Mouse (Mus musculus): ENCODE data around the gene Gdf9. TPM values are rescaled to one million over a fixed set of nuclear protein-coding genes. Genes with fewer than 3 reads are reported as not detected.
"Not testable (repeated sequence)": the region's sequence is repeated elsewhere in the genome, so short reads cannot be mapped to it uniquely, and the experiment has no call there.

Gdf9 gene
- total RNA-seq (2021), result 1 to 10 TPM in 1 of 2 experiments, under 1 TPM in 1; 0.67 to 1.2 TPM
- long read RNA-seq, partial matches to known transcripts, result 0 of 2 reads
- long read RNA-seq, other reads (novel, unspliced or antisense), result 2 of 2 reads

GRCm38 (mm10) chr11:53430670-53431346 lies at the start of gene Gdf9, which contains the start of gene Uqcrq:
Gene Gdf9 (plus strand): TSS chr11:53431023.
Gene Uqcrq (minus strand): TSS chr11:53430831.
- peak; percentile 98 to 99 for DNase-seq (ENCODE audit: low spot score in 2 of 2)

GRCm38 (mm10) chr11:53383758-53384428 lies 46.9 kb upstream of the Gdf9 start:
- no peak for DNase-seq (ENCODE audit: low spot score in 2 of 2)

DNA sequence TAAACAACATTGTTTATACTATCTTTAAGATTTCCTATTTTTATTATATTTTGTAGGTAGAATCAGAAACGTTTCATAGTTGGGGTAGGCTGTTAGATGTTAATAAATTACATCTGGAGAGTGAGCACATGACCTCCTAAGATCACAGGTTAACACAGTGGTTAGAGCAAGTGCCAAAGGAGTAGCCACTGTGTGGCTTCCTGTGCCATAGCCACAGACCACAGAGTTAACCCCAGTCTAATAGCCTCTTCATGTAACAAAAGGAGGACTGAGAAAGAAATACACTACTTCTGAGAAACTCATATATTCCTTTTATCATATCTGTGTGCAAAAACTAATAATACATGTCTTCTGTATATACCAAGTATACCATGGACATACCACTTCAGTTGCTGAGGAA lies 37.0 kb upstream of the Gdf9 start:
- DNase-seq (ENCODE audit: low spot score in 2 of 2), result no peak

GRCm38 (mm10) chr11:53403638-53404037 lies 27.2 kb upstream of the Gdf9 start:
- DNase-seq (ENCODE audit: low spot score in 2 of 2), result no peak

DNA sequence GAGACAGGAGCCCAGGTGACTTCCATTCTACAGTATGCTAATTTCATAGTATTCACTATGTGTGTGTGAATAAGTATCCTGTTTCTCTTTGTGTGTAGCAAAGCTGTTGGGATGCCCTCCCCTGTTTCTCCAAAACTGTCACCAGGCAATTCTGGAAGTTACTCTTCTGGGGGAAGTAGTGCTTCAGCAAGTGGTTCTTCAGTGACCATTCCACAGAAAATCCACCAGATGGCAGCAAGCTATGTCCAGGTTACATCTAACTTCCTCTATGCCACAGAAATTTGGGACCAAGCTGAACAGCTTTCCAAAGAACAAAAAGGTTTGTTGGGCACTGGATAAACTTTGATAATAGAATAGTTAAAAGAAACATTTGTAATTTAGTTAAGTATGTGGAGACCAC lies 19.1 kb upstream of the Gdf9 start:
- no peak for DNase-seq (ENCODE audit: low spot score in 2 of 2)

DNA sequence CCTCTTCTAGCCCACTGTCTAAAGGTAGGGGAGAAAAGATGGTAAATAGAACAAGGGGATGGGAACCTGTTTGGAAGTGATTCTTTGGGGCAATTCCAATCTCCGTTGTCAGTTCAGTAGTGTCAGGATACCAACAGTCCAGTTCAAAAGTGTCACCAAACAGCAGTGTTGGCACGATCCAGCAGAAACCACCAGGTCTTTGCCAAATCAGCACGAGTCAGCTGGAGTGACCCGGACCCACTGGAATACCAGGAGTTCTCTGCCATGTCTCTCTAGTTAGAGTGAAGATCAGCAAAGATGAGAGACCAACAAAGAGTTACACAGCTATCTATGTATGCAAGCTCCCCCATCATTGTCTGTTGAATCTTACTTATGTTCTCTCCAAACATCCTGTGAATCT lies 17.0 kb upstream of the Gdf9 start:
- no peak for DNase-seq (ENCODE audit: low spot score in 2 of 2)

- DNase-seq (ENCODE audit: low spot score in 2 of 2), result no peak
These were observed 12.8 kb upstream of the Gdf9 start for GRCm38 (mm10) chr11:53418048-53418447.

DNA sequence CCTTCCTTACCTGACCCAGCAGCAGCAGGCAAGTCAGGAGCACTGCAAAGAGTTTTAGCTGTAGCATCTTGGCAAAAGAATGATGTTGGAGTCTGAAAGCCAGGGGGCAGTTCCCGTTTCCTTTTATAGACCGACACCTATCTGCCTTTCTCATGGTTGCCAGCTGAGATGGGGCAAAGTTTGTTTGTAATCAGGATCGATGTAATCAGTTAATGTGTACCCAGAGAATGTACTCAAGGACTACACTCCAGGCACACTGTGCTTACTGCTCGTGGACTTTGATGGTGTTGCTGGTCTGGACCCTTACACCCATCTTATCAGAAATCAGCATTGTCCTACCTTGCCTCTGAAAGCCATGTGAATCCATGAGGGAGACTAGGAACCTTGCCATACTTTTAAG lies 7.8 kb upstream of the Gdf9 start, which contains the start of gene Leap2:
TSS of gene Leap2 (minus strand) at position 135 of the 400 bp plus-strand sequence.
- DNase-seq (ENCODE audit: low spot score in 2 of 2), result no peak

DNA sequence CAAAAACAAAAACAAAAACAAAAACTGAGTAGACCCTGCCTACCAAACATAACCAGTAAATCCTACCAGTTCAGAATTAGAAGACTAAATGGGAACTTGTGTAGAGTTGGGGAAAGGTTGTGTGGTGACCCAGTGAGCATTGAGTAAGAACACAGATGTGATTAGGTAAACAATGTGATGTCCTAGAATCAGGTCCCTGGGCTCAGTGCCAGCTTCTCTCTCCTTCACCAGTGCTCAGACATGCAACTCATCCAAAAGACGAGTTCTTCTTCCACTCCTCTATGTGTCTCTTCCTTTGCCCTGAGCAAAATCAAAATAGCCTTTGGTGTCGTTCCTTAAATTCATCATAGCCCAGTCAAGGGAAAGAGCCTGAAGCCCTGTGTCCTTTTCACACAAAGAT lies 6.0 kb upstream of the Gdf9 start:
- no peak for DNase-seq (ENCODE audit: low spot score in 2 of 2)

- no peak for DNase-seq (ENCODE audit: low spot score in 2 of 2)
These were observed 5.6 kb upstream of the Gdf9 start for GRCm38 (mm10) chr11:53425251-53425650.

GRCm38 (mm10) chr11:53425711-53426255 lies 5.0 kb upstream of the Gdf9 start:
- no peak for DNase-seq (ENCODE audit: low spot score in 2 of 2)

- not testable (repeated sequence) for DNase-seq (ENCODE audit: low spot score in 2 of 2)
These were observed 3.9 kb upstream of the Gdf9 start for GRCm38 (mm10) chr11:53426914-53427313.

DNA sequence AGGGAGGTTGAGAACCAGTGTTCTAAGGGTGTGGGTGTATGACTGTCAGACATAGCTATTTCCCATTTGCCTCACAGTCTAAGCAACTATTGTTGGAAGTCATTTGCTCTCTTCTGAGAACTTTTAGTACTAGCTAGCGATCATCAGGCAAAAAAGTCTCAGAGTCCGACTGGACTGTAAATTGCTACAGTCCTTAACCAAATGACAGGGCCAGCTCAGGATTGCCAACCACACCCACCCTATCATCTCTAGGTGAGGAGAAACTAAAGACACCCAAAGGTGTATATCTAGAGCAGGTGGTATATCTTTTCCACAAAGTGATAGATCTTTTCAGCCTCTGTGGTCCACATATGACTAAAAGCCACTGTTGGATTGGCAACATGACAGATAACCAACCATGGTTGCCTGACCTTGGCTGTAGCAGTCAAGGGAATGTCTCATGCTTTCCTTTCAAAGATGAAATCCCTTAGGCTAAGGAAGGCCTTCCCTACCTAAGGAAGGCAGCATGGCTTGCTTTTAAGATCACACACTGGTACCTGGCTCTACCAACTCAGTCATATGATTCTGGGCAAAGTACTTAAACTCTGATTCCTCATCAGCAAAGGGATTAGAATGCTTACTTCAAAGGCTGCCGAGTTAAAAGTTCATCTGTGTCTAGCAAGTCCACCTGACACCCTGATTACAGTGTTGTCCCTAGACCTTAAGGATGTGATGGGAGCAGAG lies 2.7 kb upstream of the Gdf9 start:
- no peak for DNase-seq (ENCODE audit: low spot score in 2 of 2)

- DNase-seq (ENCODE audit: low spot score in 2 of 2), result no peak
These were observed 2.1 kb upstream of the Gdf9 start for GRCm38 (mm10) chr11:53428716-53429057.

DNA sequence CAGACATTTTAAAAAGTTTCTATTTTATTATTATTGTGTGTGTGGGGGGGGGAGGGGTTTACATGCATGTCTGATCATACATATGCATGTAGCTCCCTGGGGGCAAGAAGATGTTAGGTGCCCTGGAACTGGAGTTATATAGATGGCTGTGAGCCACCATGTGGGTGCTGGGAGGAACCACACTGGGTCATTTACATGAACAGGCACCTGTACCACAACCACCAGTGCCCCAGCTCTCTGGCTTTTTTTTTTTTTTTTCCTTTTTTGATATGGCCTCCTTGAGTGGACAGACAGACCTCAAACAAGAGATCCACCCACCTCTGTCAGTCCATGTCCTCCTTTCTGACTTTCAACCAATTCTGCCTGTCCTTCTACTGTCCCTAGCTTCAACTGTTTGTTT lies 1.6 kb upstream of the Gdf9 start:
- DNase-seq (ENCODE audit: low spot score in 2 of 2), result no peak

DNA sequence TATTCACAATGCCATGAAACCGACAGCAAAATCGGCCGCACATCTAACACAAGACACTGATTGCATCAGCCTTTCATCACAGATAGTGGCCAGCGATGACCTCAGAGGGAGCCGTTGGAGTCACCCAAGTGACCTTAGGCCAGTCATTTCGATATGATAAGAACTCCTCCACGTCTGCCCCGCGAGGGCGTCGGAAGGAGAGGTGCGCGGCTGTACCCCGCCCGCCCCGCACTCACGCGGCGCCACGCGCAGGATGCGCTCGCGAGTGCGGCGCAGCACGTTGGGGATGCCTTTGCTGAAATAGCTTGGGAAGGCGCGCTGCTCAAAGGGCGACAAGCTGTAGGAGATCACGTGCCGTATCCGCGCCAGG lies 538 bp upstream of the Gdf9 start:
- DNase-seq (ENCODE audit: low spot score in 2 of 2), result no peak

GRCm38 (mm10) chr11:53431347-53432056 lies 679 bp downstream of the Gdf9 start:
- no peak for DNase-seq (ENCODE audit: low spot score in 2 of 2)

DNA sequence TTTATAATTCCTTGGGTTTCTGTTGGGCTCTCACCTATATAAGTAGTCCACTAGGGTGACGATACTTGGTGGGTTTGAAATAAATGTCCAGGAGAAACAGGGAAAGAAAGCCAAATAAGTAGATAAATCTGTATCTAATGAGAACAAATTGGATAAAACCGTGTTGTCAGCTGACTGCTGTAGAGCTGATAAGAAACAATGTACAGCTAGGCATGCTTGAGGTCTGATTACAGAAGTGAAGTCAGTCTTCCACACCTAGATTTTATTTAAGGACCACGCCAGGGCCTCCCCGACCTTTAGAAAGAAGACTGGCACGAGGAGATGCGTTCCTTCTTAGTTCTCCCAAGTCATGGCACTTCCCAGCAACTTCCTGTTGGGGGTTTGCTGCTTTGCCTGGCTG lies 2.2 kb downstream of the Gdf9 start:
- DNase-seq (ENCODE audit: low spot score in 2 of 2), result no peak

- no peak for DNase-seq (ENCODE audit: low spot score in 2 of 2)
These were observed 4.7 kb downstream of the Gdf9 start for GRCm38 (mm10) chr11:53435504-53435903.

- DNase-seq (ENCODE audit: low spot score in 2 of 2), result no peak
These were observed 5.5 kb downstream of the Gdf9 start for GRCm38 (mm10) chr11:53436338-53436737.

DNA sequence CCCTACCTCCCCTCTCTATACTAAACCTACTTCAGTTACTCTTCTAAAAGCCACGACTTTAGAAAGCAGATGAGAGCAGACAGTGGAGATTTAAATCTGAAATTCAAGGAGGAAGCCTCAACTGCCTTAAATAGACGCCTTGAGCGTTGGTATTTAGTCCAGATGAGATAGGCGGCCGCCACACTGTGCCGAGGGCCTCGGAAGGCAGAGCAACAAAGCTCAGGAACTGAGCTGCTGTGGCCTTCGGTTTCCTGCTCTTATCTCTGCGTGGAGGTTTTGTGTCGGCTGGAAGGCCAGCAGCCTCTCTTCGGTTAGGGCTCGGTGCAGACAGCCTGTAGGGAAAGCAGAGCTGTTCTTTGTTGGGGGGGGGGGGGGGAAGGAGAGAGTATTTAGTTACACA lies 11.1 kb downstream of the Gdf9 start:
- DNase-seq (ENCODE audit: low spot score in 2 of 2), result no peak
